Mouse (Mus musculus) thymus, adult 2 months (tissue): Measurements from ENCODE around the gene Ppfibp1.

Source experiments
- CTCF ChIP-seq: fragments of 200-500 bp; IDR thresholded peaks from 2 replicates; pipeline ENCODE4 v1.5.1; 2012; ENCODE audit warnings: mild to moderate bottlenecking, control low read depth, low read length, moderate library complexity, borderline replicate concordance; ENCODE audit not compliant: control insufficient read depth, poor library complexity, insufficient read depth; ENCODE audit errors: extremely low read depth
- POLR2A ChIP-seq: fragments of 200-500 bp; IDR thresholded peaks from 2 replicates; pipeline ENCODE4 v1.6.1; 2012; ENCODE audit warnings: mild to moderate bottlenecking, low read length, control low read depth, moderate library complexity; ENCODE audit not compliant: control insufficient read depth, poor library complexity, insufficient read depth; ENCODE audit errors: extremely low read depth

GRCm38 (mm10) chr6:146910801-146911200 is 22.5 kb downstream of the Ppfibp1 start:
- TF ChIP-seq POLR2A, result no peak
- TF ChIP-seq CTCF, result no peak
